Mouse (Mus musculus): ENCODE measurements around the gene Stim2. TPM values are rescaled to one million over a fixed set of nuclear protein-coding genes. Genes with fewer than 3 reads are reported as not detected.

Gene Stim2
- total RNA-seq (2021) (10 to 100 TPM; 23.2 to 38.3 TPM), polyA plus RNA-seq (2012; rRNA removed) (21.6 and 27.2 TPM in 2 replicates)
- long read RNA-seq, full-length matches to known transcripts = 6 of 8 reads
- long read RNA-seq, partial matches to known transcripts = 1 of 8 reads
- long read RNA-seq, other reads (novel, unspliced or antisense) = 1 of 8 reads

DNA sequence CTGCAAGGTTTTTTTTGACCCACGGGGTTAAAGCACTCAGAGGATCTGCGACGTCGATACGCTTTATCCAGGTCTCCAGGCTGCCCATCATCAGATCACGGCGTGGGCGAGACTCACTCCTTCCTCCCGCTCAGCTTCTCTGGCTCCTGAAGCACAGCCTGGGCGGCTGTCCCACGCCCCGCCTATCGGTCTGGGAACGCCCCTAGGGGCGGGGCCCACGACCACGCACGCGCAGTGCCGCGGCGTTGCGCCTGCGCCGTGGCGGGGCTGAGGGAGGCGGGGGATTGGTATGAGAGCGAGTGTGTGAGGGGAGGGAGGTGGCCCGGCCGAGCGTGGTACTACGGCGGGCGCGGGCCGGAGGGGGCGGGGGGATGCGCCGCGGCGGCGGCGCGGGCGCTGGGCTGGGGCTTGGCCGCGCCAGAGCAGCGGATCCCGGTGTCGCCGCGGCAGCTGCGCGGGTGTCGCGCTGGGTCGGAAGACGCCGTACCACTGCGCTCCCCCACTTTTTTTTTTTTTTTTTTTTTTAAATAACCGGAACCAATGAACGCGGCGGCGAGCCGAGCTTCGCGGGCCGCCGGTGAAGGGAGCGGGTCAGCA lies at the start of gene Stim2:
Stim2 (plus strand) TSS at position 354 of the 597 bp plus-strand sequence.
- peak; percentile 99 for DNase-seq

DNA sequence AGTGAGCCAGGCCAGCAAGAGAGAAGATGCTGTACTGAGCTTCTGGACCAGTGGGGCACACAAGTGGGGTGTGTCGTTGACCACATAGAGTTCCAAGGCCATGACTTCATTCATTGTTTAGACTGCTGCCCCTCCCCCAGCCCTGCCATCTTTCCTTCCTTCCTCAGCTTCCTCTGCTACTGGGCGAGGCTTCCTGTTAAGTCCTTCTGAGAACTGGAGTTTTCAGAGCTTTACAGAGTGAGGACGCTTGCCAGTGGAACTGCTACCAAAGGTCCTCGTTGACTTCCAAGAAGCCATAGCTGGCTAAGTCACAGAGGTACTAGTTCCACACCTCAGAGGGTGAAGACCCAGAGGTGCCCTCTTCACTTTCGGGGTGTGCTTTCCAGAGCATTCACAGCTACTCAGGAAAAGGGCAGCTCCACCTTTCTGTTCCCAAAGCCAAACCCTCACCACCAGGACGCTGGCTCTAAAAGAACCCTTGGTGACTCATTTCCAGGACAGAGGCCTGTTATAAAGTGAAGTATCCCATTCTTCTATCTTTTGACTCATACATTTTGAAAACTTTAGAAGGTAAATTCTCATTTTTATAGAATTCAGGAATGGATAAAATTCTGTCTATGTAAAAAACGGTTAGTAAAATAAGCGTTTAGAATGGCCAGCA lies 49.6 kb upstream of the Stim2 start:
- DNase-seq = peak; percentile 68

DNA sequence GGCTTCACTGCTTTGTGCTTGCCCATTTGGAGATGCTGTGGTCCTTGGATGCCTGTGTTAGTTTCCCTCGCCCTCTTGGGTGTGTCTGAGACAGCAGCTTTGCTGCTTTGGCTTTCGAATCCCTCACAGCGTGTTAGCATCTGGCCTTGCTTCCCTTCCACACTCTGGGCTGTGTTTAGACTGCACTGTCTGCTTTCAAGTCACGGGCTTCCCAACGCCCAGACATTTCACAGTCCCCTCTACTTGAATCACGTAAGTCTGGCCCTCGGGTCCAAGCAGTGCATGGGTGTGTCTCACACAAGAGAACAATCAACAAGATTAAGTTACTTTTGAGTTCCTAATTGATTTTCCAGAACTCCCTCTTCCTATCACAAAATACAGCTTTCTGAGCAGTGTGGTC lies 48.1 kb upstream of the Stim2 start:
- DNase-seq = no peak

DNA sequence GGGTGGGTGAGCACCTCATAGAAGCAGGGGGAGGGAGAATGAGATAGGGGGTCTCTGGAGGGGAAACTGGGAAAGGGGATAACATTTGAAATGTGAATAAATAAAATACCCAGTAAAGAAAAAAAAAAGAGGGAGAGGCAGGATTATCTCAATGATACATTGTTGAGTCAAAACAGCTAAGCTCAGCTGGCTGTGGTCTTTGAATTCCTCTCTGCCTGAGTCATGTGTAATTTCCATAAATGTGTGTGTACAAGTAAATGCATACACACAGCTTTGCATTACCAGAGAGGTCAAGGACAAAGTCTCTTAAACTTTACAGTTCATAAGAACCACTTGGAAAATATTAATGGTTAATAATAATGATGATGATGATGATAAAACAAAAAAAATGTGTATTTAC lies 45.1 kb upstream of the Stim2 start:
- DNase-seq = no peak

DNA sequence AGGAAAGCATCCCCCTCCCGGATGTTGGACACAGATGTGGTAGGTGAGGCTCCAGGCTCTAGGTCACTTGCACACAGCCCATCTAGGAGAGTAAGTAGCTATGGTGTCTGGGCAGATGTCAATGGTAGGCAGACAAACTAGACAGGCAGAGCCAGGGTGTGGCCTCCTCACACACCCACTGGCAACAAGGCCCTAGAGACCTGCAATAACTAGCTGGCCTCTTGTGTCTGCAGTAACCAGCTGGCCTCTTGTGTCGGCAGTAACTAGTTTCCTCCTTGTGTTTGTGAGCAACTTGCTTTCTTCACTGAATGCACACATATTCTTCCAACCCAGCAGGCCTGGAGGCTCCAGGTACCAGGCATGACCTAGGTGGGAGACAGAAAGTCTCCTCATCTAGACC lies 44.5 kb upstream of the Stim2 start:
- no peak for DNase-seq

DNA sequence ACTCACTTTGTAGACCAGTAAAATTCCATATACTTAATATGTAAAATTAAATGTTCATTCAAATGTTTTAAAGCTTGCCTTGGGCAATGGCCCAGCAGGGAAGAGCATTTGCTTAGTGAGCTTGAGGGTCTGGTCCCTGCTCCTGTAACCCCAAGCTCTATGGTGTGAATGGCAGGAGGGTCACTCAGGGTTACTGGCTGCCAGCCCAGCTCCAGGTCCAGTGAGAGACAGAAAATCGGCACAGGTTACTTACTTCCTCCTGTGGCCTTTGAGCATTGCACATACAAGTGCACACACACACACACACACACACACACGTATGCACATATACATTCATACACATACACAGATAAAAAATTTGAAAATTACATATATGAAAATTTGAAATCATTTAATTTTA lies 42.3 kb upstream of the Stim2 start:
- DNase-seq = no peak

DNA sequence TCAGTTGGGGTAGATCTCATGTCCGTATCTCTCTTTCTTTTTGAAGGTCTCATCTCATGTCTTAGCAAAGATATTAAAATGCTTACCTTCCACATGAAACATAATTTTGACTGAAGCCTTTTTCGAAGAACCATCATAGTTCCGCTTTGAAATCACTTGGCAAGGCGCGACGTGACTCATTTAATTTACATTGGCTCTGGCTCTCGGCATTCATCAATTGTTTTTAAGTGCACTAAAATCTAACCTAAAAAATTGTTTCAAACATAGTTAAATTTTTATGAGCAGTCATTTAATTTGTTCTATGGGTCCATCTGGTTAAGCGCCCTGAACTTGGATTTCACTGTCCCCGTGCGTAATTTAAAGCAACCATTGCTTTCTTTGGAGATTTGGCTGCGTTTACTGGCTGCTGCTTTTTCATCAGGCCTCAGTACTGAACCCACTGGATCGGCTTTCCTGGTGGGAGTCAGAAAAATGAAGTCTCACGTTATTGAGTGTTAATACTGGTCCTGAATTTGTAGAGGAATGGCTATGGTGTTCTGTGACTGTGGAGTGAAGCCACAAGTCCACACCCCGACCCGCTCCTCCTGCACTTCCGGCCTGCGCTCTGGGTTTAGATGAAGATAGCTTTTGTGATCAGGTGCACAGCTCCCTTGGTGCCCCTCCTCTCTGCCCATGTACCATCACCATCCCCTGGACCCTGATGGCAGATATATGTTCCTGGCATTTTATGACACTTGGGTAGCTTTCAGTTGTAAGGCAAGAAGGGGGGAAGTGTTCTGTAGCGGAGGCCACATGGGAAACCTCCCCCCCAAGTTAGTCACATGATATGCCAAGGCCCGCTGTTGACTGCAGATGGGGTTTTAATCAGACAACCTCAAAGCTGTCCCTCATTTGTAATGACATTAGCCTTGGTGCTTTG lies 41.6 kb upstream of the Stim2 start:
- no peak for DNase-seq

DNA sequence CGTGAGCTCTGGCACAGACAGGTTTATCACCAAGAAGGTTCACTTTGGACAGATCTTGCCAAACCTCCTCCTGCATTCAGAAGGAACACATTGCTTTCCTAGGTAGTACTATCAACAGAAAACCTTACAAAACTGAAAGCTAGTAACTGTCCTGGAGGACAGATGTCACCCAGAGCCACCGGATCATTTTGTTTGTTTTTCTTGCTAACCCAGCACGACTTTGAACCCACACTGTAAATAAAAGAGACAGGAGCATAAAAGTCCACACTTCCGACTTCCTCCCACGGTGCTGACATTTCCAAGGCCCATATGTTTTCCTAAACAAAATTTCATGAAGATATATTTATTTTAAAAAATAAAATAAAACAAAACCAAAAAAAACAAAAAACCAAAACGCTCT lies 41.0 kb upstream of the Stim2 start:
- no peak for DNase-seq

DNA sequence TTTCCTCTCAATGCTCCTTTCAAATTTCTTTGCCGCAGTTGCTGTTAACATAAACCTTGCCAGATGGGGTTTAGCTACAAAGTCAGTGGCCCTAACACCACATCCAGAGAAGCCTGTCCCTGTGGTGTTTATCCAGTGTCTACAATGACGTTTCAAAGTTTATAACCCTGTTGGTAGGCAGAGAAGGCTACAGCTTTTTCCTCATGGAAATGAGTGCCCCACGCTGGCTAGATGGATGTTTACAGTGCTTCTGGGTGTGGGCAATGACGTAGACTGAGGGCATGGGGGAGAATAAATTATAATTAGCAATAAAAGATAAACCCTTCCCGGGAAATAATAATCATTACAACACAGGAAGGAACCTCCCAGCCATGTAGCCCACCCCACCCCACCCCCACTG lies 37.1 kb upstream of the Stim2 start:
- DNase-seq = no peak

DNA sequence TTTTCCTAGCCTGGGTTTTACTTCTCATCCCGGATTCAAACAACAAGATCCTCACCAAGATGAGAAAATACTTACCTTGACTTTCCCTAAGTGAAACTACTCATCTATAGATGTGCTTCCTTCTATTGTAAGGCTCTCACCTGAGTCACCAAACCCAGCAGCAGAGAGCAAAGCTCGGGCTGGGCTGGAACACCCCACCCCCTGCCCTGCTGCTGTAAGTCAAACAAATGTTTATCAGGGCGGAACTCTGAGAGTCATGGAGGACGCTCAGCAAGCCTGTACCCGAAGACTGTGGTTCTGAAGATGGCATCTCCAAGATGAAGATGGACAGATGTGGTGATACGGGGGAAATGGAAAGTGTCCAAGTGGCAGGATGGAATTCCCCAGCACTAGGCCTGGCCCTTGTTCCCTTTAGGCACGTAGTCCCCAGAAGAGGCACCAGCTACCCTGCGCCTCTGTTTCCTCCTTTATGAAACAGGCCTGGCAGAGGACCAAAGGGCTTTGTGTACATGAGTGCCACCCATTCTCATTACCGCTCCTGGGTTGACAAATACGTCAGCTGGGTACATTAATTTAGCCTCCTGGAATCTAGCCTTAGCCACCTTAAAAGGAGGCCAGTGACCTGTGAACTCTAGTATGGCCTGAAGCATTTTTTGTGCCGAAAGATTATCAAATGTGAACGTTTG lies 36.3 kb upstream of the Stim2 start:
- DNase-seq = peak; percentile 36

DNA sequence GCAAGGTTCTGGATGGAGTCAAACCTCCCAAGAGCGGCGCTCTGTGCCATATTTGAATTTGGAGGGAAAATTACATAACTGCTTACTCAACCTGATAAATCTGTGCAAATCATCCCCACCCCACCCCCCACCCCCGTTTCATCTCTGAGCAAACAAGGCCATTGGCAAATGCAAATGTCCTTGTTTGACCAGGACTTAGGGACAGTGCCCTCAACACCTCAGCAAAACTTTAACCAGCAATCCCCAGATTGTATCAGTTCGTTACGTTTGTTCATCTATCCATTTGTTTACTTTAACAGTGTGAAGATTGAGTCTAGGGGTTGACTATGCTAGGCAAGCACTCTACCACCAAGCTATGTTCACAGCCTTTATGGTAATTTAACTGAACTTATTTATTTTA lies 32.6 kb upstream of the Stim2 start:
- no peak for DNase-seq

DNA sequence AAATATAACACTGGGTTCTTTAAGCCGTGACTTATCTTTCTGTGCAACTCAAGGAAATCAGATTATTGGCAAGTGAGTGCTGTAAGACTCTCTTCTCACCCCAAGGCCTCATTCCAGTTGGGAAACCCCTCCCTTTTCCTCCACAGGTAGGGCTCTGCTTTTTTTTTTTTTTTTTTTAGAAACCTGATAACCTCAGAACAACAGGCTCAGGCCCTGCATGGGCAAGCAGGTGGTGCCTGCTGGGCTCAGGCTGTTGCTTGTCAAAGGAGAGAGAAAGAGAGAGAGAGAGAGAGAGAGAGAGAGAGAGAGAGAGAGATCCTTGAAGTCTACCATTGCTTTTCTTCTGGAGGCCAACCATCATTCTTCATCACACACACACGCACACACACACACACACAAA lies 30.7 kb upstream of the Stim2 start:
- no peak for DNase-seq

DNA sequence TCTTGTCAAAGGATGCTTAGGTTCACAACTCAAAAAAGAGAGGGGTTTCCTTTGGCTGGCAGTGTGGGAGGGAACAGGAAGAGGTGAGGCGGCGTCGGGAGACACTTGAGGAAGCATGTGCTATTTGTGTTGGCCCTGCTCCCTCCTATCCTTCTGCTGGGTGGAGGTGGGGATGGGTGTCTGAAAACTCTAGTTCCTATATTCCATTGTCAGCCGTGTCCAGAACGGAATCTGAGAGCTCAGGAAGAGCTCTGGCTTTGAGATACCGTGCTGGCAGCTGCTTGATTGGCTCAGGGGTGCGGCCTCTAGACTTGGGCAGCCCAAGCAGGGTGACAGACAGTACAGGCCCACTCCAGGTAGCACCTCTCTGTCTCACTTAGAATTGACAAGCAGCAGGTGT lies 28.1 kb upstream of the Stim2 start:
- peak; percentile 53 for DNase-seq

DNA sequence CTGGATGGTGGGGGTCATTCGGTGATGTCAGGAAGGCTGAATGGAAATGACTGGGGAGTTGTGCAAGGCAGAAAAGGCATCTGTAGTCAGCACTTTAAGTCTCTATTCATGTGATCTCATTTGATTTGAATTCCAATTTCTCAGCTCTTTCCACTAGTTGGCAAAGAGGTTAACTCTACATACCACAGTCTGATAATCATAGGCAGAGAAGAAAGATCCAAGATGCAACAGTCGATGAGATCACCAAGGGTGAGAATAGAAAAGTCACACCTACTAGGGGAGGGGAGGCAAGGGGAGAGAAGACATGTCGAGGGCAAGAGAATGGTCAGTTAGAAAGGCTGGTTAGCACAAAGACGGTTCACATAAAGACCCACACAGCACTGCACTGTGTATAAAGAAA lies 27.1 kb upstream of the Stim2 start:
- no peak for DNase-seq

DNA sequence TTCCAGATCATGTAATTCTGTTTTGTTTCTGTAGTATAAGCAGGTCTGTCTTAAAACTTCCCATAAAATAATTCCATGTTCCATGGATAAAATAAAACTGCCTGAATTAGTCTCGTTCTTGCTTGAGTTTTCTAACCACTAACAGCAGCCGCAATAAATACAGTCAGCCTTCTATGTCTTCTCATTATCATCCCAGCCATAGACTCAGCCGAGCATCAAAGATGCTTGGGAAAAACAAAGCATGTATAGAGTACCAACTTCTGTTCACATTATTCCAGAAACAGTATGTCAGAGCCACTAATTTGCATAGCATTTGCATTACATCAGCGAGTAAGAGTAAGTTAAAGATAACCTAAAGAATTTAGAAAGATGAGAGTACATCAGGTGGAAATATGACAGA lies 25.4 kb upstream of the Stim2 start:
- DNase-seq = no peak

DNA sequence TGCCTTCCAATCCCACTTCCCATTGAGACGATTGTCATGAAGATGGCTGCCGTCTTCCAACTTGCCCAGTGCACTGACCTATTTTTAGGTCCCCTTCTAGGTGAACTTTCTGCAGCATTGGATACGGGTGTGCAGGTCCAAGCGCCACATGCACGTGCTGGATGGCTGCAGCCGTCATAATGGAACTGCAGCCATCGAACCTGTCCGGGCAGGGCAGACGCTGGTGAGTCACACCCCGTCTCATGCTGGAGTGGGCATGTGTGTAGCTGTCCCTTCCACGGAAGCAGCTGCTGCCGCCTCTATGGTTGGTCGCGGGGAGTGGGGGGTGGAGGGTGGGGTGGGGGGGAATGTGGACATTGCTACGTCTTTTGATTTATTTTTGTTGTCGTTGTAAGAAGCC lies 21.8 kb upstream of the Stim2 start:
- no peak for DNase-seq

DNA sequence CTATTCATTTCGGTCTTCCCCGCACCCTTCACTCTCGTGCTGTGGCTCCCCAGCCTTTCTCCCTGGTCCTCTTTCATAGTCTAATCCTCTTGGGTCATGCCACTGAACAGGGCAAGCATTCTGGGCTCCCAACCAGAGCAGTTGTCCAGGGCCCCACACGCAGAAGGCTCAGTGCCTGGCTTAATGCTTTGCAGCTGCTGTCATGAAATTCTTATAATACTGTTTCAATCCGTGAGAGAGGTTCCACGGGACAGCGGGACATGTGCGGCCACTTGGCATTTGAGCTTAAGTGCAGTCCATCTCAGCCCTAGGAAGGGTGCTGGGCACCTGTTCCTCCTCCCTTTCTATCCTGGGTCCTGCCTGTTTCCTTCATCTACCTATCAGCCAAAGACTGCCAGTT lies 21.2 kb upstream of the Stim2 start:
- DNase-seq = no peak

DNA sequence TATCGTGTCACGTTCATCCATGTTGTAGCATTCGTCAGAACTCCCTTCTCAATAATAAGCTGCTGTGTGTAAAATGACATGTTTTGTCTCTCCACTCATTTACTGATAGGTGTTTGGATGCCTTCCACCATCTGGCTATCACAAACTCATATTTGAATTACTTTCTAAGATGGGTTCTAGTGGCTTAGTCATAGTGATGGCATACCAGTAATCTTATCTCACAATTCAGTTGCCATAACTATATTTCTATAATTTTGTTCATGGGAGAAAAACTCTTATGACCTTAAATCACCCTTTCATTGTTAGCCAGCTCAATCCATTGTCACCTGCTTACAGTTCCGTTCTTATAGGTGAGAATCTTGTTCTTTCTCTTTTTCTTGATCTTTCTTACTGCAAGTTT lies 14.9 kb upstream of the Stim2 start:
- no peak for DNase-seq

DNA sequence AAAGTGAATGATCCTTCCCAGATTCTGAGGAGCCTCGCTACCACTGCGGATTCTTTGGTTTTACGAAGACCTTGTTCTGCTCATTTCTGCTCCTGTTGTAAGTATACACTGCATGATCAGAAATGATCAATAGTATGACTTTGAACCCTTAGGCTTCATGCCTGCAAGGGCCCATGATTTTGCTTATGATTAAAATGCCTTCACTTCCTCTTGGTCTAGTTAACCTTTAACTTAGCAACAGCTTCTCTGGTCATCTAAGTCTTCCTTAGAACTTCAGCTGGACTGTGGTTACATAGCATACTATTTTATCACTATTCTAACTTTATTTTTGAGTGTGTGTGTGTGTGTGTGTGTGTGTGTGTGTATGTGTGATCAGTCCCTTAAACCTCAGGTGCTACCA lies 12.7 kb upstream of the Stim2 start:
- DNase-seq = no peak

DNA sequence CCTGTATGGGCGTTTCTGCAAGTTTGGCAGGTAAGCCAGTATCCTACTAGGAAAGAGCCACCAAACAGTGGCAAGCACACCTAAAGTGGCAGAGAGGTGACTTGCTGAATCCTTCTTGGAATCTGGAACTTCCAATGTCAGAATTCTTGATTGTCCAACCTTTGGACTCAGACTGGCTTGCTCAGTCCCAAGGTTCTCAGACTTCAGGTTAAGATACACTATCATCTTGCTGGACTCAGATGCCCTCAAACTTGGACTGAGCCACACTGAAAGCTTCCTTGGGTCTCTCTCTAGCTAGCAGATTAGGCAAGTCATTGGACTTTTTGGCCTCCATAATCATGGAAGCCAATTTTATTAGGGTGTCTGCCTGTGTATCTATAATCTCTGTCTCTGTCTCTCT lies 10.8 kb upstream of the Stim2 start:
- no peak for DNase-seq

DNA sequence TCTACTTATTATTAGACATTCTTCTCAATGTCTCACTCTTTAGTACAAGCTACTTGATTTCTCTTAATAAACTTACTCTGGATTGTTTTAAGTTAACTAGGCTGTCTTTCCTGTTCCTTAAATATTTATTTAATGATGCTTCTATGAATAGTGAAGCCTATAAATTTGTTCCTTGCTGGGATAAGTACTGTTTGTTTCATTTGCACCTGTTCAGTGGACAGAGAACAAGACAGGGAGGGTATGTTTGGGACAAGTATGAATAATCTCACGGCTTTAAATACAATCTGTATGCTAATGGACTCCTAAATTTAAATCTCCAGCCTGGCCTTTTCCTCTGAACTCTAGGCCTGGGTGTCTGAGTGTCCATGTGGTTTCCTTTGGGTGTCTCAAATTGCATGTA lies 10.2 kb upstream of the Stim2 start:
- DNase-seq = no peak

DNA sequence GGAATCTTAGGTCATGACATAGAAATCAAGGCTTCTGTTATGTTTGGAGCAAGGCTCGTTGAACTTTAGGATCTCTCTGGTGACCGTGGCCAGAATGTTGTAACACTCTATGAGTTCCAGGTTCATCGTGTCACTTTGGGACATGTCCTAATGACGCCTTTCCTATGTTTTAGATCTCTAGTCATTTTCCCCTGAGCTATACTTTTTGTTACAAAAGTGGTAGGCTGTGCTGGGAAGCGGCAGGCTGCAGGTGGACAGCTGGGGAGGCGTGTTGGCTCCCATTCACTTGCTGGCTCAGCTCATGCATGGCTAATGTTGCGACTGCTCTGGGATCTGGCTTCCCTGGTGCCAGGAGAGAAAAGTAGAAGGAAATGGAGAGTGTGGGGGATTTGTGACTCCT lies 5.7 kb upstream of the Stim2 start:
- DNase-seq = peak; percentile 26

Measured in adrenal gland, adult 2 months (tissue).